Mouse (Mus musculus) urinary bladder, postnatal 10 days (tissue): ENCODE data around the gene Timm17b.
A peak's percentile ranks its signal among the peaks of the same experiment; 100 is the strongest.

Source experiments
- DNase-seq: peaks from one replicate; pipeline ENCODE4 v3.0.0; 2022; ENCODE audit warnings: low spot score

Gene Timm17b

GRCm38 (mm10) chrX:7919601-7920383 is 20.6 kb downstream of the Timm17b start, which contains the start of gene Pcsk1n:
TSS of gene Pcsk1n (plus strand) at chrX:7919822.
- DNase-seq, result no peak

- no peak for DNase-seq
Measured at GRCm38 (mm10) chrX:7922032-7922431, 22.9 kb downstream of the Timm17b start.

- no peak for DNase-seq
Measured at GRCm38 (mm10) chrX:7926266-7926665, 27.1 kb downstream of the Timm17b start.

- no peak for DNase-seq
Measured at GRCm38 (mm10) chrX:7927116-7927515, 28.0 kb downstream of the Timm17b start.

- no peak for DNase-seq
Measured at GRCm38 (mm10) chrX:7928270-7928790, 29.2 kb downstream of the Timm17b start, which contains the start of gene Eras. TSS of gene Eras (minus strand) at chrX:7928607.

GRCm38 (mm10) chrX:7936874-7937273 is 37.7 kb downstream of the Timm17b start:
- DNase-seq, result no peak

- no peak for DNase-seq
Measured at GRCm38 (mm10) chrX:7937667-7938066, 38.5 kb downstream of the Timm17b start.

- no peak for DNase-seq
Measured at GRCm38 (mm10) chrX:7945618-7946017, 46.5 kb downstream of the Timm17b start.

GRCm38 (mm10) chrX:7947108-7947899 is 48.1 kb downstream of the Timm17b start, which contains the start of gene Hdac6:
TSS of gene Hdac6 (minus strand) at chrX:7947889.
- DNase-seq, result no peak

GRCm38 (mm10) chrX:7947900-7948492 is 48.8 kb downstream of the Timm17b start:
- DNase-seq, result peak; percentile 51

- DNase-seq, result no peak
Measured at GRCm38 (mm10) chrX:7950091-7950490, 50.9 kb downstream of the Timm17b start.
